ENCODE assay signal across 21 mouse cellular contexts in genomic region chr17:50037416-50037815, GRCm38 (mm10).
DNase-seq lines count a peak whose midpoint lies in the region; ATAC-seq and TF ChIP-seq lines count a peak whose summit lies in the region.
"Had no signal": no experiment of that assay in that cellular context is flagged by ENCODE, and none has a peak within 500 bp of the region (broad histone marks: within the 10 kb centered on the region; RNA-seq: fewer than 3 reads in every experiment).

No protein-coding gene starts in this region.

- 63% methylated on average over 4 of the region's 4 CpGs for WGBS in heart, adult 2 months
- 80% methylated on average over 4 of the region's 4 CpGs for WGBS in midbrain, embryonic 15.5 days
- 91% methylated on average over 4 of the region's 4 CpGs for WGBS in midbrain, embryonic 11.5 days
- WGBS in midbrain, embryonic 16.5 days = 73% methylated on average over 4 of the region's 4 CpGs

- no peak overlapping the region for H3K4me3 ChIP-seq in heart, adult 2 months
- no peak overlapping the region for H3K4me3 ChIP-seq in midbrain, embryonic 15.5 days
- H3K4me3 ChIP-seq in midbrain, embryonic 11.5 days (ENCODE audit: low read depth, low read length) = no peak overlapping the region
- H3K4me3 ChIP-seq in midbrain, embryonic 16.5 days (ENCODE audit: low read depth, low read length) = no peak overlapping the region
- H3K4me3 ChIP-seq: embryonic facial prominence, embryonic 15.5 days; hindbrain, embryonic 15.5 days; megakaryocyte, embryonic 14.5 days; myocyte; neural tube, embryonic 15.5 days; stomach, embryonic 15.5 days had no signal

- no peak for TF ChIP-seq CTCF in heart, adult 2 months (IDR thresholded peaks at IDR 0.05)
- TF ChIP-seq CTCF in brain, embryonic 14.5 days (IDR thresholded peaks at IDR 0.05; ENCODE audit: borderline replicate concordance, extremely low read depth, insufficient read depth, insufficient read length) = no peak

- H3K27ac ChIP-seq in heart, adult 2 months = peak overlapping the region; percentile 76
- peak overlapping the region; percentile 31 for H3K27ac ChIP-seq in midbrain, embryonic 15.5 days
- H3K27ac ChIP-seq in midbrain, embryonic 11.5 days (ENCODE audit: low read depth, low read length) = no peak overlapping the region
- H3K27ac ChIP-seq in midbrain, embryonic 16.5 days (ENCODE audit: low read length) = no peak overlapping the region
- H3K27ac ChIP-seq: embryonic facial prominence, embryonic 15.5 days; hindbrain, embryonic 15.5 days; kidney, postnatal 0 days; neural tube, embryonic 15.5 days; stomach, embryonic 15.5 days had no signal

- ATAC-seq in midbrain, embryonic 15.5 days (replicated peaks) = no peak
- no peak for ATAC-seq in midbrain, embryonic 11.5 days (ENCODE audit: low FRiP score)
- 0 out of 2 replicates have a peak, but pooled peaks have one; percentile 4 for ATAC-seq in midbrain, embryonic 16.5 days
- ATAC-seq: intestine, postnatal 0 days; liver, postnatal 0 days had no signal

- TF ChIP-seq EP300 in heart, adult 2 months (IDR thresholded peaks at IDR 0.05; ENCODE audit: insufficient read depth, low read depth, low read length) = no peak

- intact Hi-C loops in heart, adult 2 months (cut with DNase I) = loop anchor here (5.0 kb wide), 1 partner anchor 100 kb away; no protein-coding TSS in a partner anchor
- intact Hi-C loops in heart, postnatal 36 days (cut with DNase I) = no loop called here

- peaks cover 14% of the 10 kb centered on the region for H3K4me1 ChIP-seq in heart, adult 2 months (ENCODE audit: control insufficient read depth, insufficient read depth, low read length)
- no peaks in the 10 kb centered on the region for H3K4me1 ChIP-seq in midbrain, embryonic 15.5 days
- no peaks in the 10 kb centered on the region for H3K4me1 ChIP-seq in midbrain, embryonic 11.5 days (ENCODE audit: control insufficient read depth, insufficient read depth, low read length)
- no peaks in the 10 kb centered on the region for H3K4me1 ChIP-seq in midbrain, embryonic 16.5 days (ENCODE audit: control insufficient read depth, insufficient read depth, low read length)
- H3K4me1 ChIP-seq: embryonic facial prominence, embryonic 15.5 days; megakaryocyte, embryonic 14.5 days; neural tube, embryonic 15.5 days; stomach, embryonic 15.5 days had no signal

- no peak overlapping the region for H3K4me2 ChIP-seq in midbrain, embryonic 15.5 days
- no peak overlapping the region for H3K4me2 ChIP-seq in midbrain, embryonic 11.5 days
- H3K4me2 ChIP-seq in midbrain, embryonic 16.5 days (ENCODE audit: low read length) = no peak overlapping the region
- H3K4me2 ChIP-seq: embryonic facial prominence, embryonic 15.5 days; hindbrain, embryonic 15.5 days; neural tube, embryonic 15.5 days; stomach, embryonic 15.5 days had no signal

- no peak overlapping the region for H3K9ac ChIP-seq in heart, adult 2 months (ENCODE audit: low read depth, low read length)
- H3K9ac ChIP-seq in midbrain, embryonic 15.5 days = no peak overlapping the region
- no peak overlapping the region for H3K9ac ChIP-seq in midbrain, embryonic 11.5 days (ENCODE audit: low read length)
- H3K9ac ChIP-seq in midbrain, embryonic 16.5 days (ENCODE audit: low read depth, low read length) = no peak overlapping the region
- H3K9ac ChIP-seq: embryonic facial prominence, embryonic 15.5 days; hindbrain, embryonic 15.5 days; liver, postnatal 0 days; neural tube, embryonic 15.5 days; stomach, embryonic 15.5 days had no signal

- H3K79me2 ChIP-seq in heart, adult 2 months (replicated peaks; ENCODE audit: control insufficient read depth, insufficient read depth, low read length) = no peaks in the 10 kb centered on the region

- DNase-seq in heart, adult 2 months = no peak
- DNase-seq in heart, postnatal 36 days = no peak
- no peak for DNase-seq in midbrain, embryonic 11.5 days (ENCODE audit: low spot score, missing footprints)
- peak; percentile 40 for DNase-seq in brain, embryonic 14.5 days (ENCODE audit: low read depth)
- no peak for DNase-seq in spleen, adult 12 weeks (ENCODE audit: low spot score)
- DNase-seq: cerebellum, adult 9-11 months; embryo, embryonic 11 days; gastrocnemius, postnatal 10 days; liver, postnatal 0 days; lung, postnatal 14 days; right cerebral cortex, adult 18-20 months had no signal

- peaks cover 22% of the 10 kb centered on the region for H3K36me3 ChIP-seq in heart, adult 2 months (ENCODE audit: control insufficient read depth, insufficient read depth, low read length)
- H3K36me3 ChIP-seq in midbrain, embryonic 15.5 days (replicated peaks) = no peaks in the 10 kb centered on the region
- no peaks in the 10 kb centered on the region for H3K36me3 ChIP-seq in midbrain, embryonic 11.5 days (ENCODE audit: control insufficient read depth, insufficient read depth, low read length)
- H3K36me3 ChIP-seq in midbrain, embryonic 16.5 days (ENCODE audit: control insufficient read depth, insufficient read depth, low read length) = no peaks in the 10 kb centered on the region
- H3K36me3 ChIP-seq: embryonic facial prominence, embryonic 15.5 days; hindbrain, embryonic 15.5 days; neural tube, embryonic 15.5 days; stomach, embryonic 15.5 days had no signal

- no peak for TF ChIP-seq POLR2A in heart, adult 2 months (IDR thresholded peaks at IDR 0.05; ENCODE audit: insufficient read depth, low read depth, low read length)
- no peak for TF ChIP-seq POLR2A in brain, embryonic 14.5 days (IDR thresholded peaks at IDR 0.05; ENCODE audit: borderline replicate concordance, extremely low read depth, insufficient read depth, insufficient read length, poor library complexity, severe bottlenecking)

- no peaks in the 10 kb centered on the region for H3K27me3 ChIP-seq in heart, adult 2 months (ENCODE audit: control insufficient read depth, insufficient read depth, low read length)
- H3K27me3 ChIP-seq in midbrain, embryonic 15.5 days (replicated peaks) = no peaks in the 10 kb centered on the region
- no peaks in the 10 kb centered on the region for H3K27me3 ChIP-seq in midbrain, embryonic 11.5 days (ENCODE audit: control insufficient read depth, insufficient read depth, low read length)
- H3K27me3 ChIP-seq in midbrain, embryonic 16.5 days (ENCODE audit: control insufficient read depth, insufficient read depth, low read depth, low read length) = no peaks in the 10 kb centered on the region
- H3K27me3 ChIP-seq: embryonic facial prominence, embryonic 15.5 days; hindbrain, embryonic 15.5 days; megakaryocyte, embryonic 14.5 days; neural tube, embryonic 15.5 days; stomach, embryonic 15.5 days had no signal

- H3K9me3 ChIP-seq in midbrain, embryonic 15.5 days = no peaks in the 10 kb centered on the region
- no peaks in the 10 kb centered on the region for H3K9me3 ChIP-seq in midbrain, embryonic 11.5 days (ENCODE audit: control insufficient read depth, low read length)
- no peaks in the 10 kb centered on the region for H3K9me3 ChIP-seq in midbrain, embryonic 16.5 days (replicated peaks; ENCODE audit: control insufficient read depth, low read length, poor library complexity, severe bottlenecking)
- H3K9me3 ChIP-seq: embryonic facial prominence, embryonic 15.5 days; hindbrain, embryonic 15.5 days; neural tube, embryonic 15.5 days; stomach, embryonic 15.5 days had no signal

Comparison
In these comparisons a context has a peak if more than half of its experiments do, and no peak if none do; other contexts are left out.
1. H3K27ac ChIP-seq: peak in heart, adult 2 months (single experiment) and midbrain, embryonic 15.5 days (single experiment); none in midbrain, embryonic 11.5 days (single experiment) and midbrain, embryonic 16.5 days (single experiment).